Mouse (Mus musculus): Measurements from ENCODE around the gene Wdr26. TPM values are rescaled to one million over a fixed set of nuclear protein-coding genes. Genes with fewer than 3 reads are reported as not detected.

Wdr26 gene
- polyA plus RNA-seq, 1 experiment from 2014 or later, result 40.1 TPM

- Histone ChIP-seq H3K9me3 (ENCODE audit: low read length) (no peaks in the 10 kb centered on the region), H3K4me1 (ENCODE audit: insufficient read depth) (peaks cover 41% of the 10 kb centered on the region), H3K4me3 (ENCODE audit: low read depth, low read length) (no peak overlapping the region), H3K36me3 (replicated peaks; ENCODE audit: insufficient read depth, low read length) (no peaks in the 10 kb centered on the region), H3K27ac (ENCODE audit: low read depth) (peak overlapping the region; percentile 85), H3K27me3 (ENCODE audit: insufficient read depth, low read length) (no peaks in the 10 kb centered on the region), H3K4me2 (ENCODE audit: low read depth, low read length) (no peak overlapping the region), H3K9ac (replicated peaks) (no peak overlapping the region)
- no peak for ATAC-seq
- 80% methylated on average over 2 of the region's 2 CpGs for WGBS (ENCODE audit: insufficient replicate concordance)
- TF ChIP-seq EP300 (IDR thresholded peaks at IDR 0.05; ENCODE audit: low read depth), result no peak
- TF ChIP-seq CTCF (IDR thresholded peaks at IDR 0.05; ENCODE audit: low read depth), result no peak
- DNase-seq, result no peak
These were observed 33.3 kb upstream of the Wdr26 start for GRCm38 (mm10) chr1:181245067-181245466.

GRCm38 (mm10) chr1:181241185-181241584 is 29.4 kb upstream of the Wdr26 start:
- H3K36me3 ChIP-seq (replicated peaks; ENCODE audit: insufficient read depth, low read length), result no peaks in the 10 kb centered on the region
- no peak for TF ChIP-seq CTCF (IDR thresholded peaks at IDR 0.05; ENCODE audit: low read depth)
- TF ChIP-seq EP300 (IDR thresholded peaks at IDR 0.05; ENCODE audit: low read depth), result no peak
- H3K9ac ChIP-seq (replicated peaks), result no peak overlapping the region
- no peaks in the 10 kb centered on the region for H3K9me3 ChIP-seq (ENCODE audit: low read length)
- peaks cover 14% of the 10 kb centered on the region for H3K4me1 ChIP-seq (ENCODE audit: insufficient read depth)
- no peak overlapping the region for H3K4me2 ChIP-seq (ENCODE audit: low read depth, low read length)
- no peak overlapping the region for H3K27ac ChIP-seq (ENCODE audit: low read depth)
- H3K4me3 ChIP-seq (ENCODE audit: low read depth, low read length), result no peak overlapping the region
- no peak for ATAC-seq
- 97% methylated on average over 3 of the region's 3 CpGs for WGBS (ENCODE audit: insufficient replicate concordance)
- DNase-seq, result no peak
- no peaks in the 10 kb centered on the region for H3K27me3 ChIP-seq (ENCODE audit: insufficient read depth, low read length)

GRCm38 (mm10) chr1:181237332-181237731 is 25.5 kb upstream of the Wdr26 start:
- 42% methylated on average over 5 of the region's 5 CpGs for WGBS (ENCODE audit: insufficient replicate concordance)
- no peaks in the 10 kb centered on the region for H3K36me3 ChIP-seq (replicated peaks; ENCODE audit: insufficient read depth, low read length)
- TF ChIP-seq EP300 (IDR thresholded peaks at IDR 0.05; ENCODE audit: low read depth) (no peak), CTCF (IDR thresholded peaks at IDR 0.05; ENCODE audit: low read depth) (no peak)
- H3K9ac ChIP-seq (replicated peaks), result no peak overlapping the region
- no peak overlapping the region for H3K27ac ChIP-seq (ENCODE audit: low read depth)
- DNase-seq, result no peak
- no peaks in the 10 kb centered on the region for H3K9me3 ChIP-seq (ENCODE audit: low read length)
- H3K27me3 ChIP-seq (ENCODE audit: insufficient read depth, low read length), result no peaks in the 10 kb centered on the region
- peaks cover 7% of the 10 kb centered on the region for H3K4me1 ChIP-seq (ENCODE audit: insufficient read depth)
- no peak overlapping the region for H3K4me3 ChIP-seq (ENCODE audit: low read depth, low read length)
- ATAC-seq, result no peak
- no peak overlapping the region for H3K4me2 ChIP-seq (ENCODE audit: low read depth, low read length)

- DNase-seq, result peak; percentile 35
- no peaks in the 10 kb centered on the region for H3K36me3 ChIP-seq (replicated peaks; ENCODE audit: insufficient read depth, low read length)
- peak overlapping the region; percentile 58 for H3K27ac ChIP-seq (ENCODE audit: low read depth)
- peaks cover 35% of the 10 kb centered on the region for H3K4me1 ChIP-seq (ENCODE audit: insufficient read depth)
- WGBS (ENCODE audit: insufficient replicate concordance), result 27% methylated on average over 8 of the region's 8 CpGs
- H3K9me3 ChIP-seq (ENCODE audit: low read length), result no peaks in the 10 kb centered on the region
- H3K4me3 ChIP-seq (ENCODE audit: low read depth, low read length), result peak overlapping the region; percentile 23
- ATAC-seq, result no peak
- peak overlapping the region; percentile 58 for H3K4me2 ChIP-seq (ENCODE audit: low read depth, low read length)
- TF ChIP-seq EP300 (IDR thresholded peaks at IDR 0.05; ENCODE audit: low read depth) (no peak), CTCF (IDR thresholded peaks at IDR 0.05; ENCODE audit: low read depth) (peak; percentile 16)
- no peaks in the 10 kb centered on the region for H3K27me3 ChIP-seq (ENCODE audit: insufficient read depth, low read length)
- H3K9ac ChIP-seq (replicated peaks), result peak overlapping the region; percentile 27
These were observed 22.7 kb upstream of the Wdr26 start for GRCm38 (mm10) chr1:181234326-181235035.

- Histone ChIP-seq H3K27me3 (ENCODE audit: insufficient read depth, low read length) (no peaks in the 10 kb centered on the region), H3K9ac (replicated peaks) (peak overlapping the region; percentile 27; the same call in 1 of the 2 replicates), H3K4me3 (ENCODE audit: low read depth, low read length) (peak overlapping the region; percentile 23; the same call in 1 of the 2 replicates), H3K36me3 (replicated peaks; ENCODE audit: insufficient read depth, low read length) (no peaks in the 10 kb centered on the region), H3K4me1 (ENCODE audit: insufficient read depth) (peaks cover 36% of the 10 kb centered on the region), H3K4me2 (ENCODE audit: low read depth, low read length) (peak overlapping the region; percentile 58), H3K9me3 (ENCODE audit: low read length) (no peaks in the 10 kb centered on the region), H3K27ac (ENCODE audit: low read depth) (peak overlapping the region; percentile 58)
- ATAC-seq, result no peak
- TF ChIP-seq CTCF (IDR thresholded peaks at IDR 0.05; ENCODE audit: low read depth) (no peak), EP300 (IDR thresholded peaks at IDR 0.05; ENCODE audit: low read depth) (no peak)
- no peak for DNase-seq
- 79% methylated on average over 6 of the region's 6 CpGs for WGBS (ENCODE audit: insufficient replicate concordance)
These were observed 21.9 kb upstream of the Wdr26 start for GRCm38 (mm10) chr1:181233734-181234133.

- no peaks in the 10 kb centered on the region for H3K9me3 ChIP-seq (ENCODE audit: low read length)
- peak overlapping the region; percentile 93 for H3K27ac ChIP-seq (ENCODE audit: low read depth)
- ATAC-seq, result peak; percentile 83
- peak; percentile 89 for DNase-seq
- no peaks in the 10 kb centered on the region for H3K27me3 ChIP-seq (ENCODE audit: insufficient read depth, low read length)
- no peak overlapping the region for H3K4me3 ChIP-seq (ENCODE audit: low read depth, low read length)
- WGBS (ENCODE audit: insufficient replicate concordance), result 11% methylated on average over 8 of the region's 8 CpGs
- H3K9ac ChIP-seq (replicated peaks), result 0 out of 2 replicates have a peak overlapping the region, but pooled peaks have one; percentile 36
- H3K4me1 ChIP-seq (ENCODE audit: insufficient read depth), result peaks cover 40% of the 10 kb centered on the region
- peak overlapping the region; percentile 45 for H3K4me2 ChIP-seq (ENCODE audit: low read depth, low read length)
- TF ChIP-seq EP300 (IDR thresholded peaks at IDR 0.05; ENCODE audit: low read depth), result peak; percentile 67; the same call in 1 of the 2 replicates
- peak; percentile 92 for TF ChIP-seq CTCF (IDR thresholded peaks at IDR 0.05; ENCODE audit: low read depth)
- H3K36me3 ChIP-seq (replicated peaks; ENCODE audit: insufficient read depth, low read length), result no peaks in the 10 kb centered on the region
These were observed 20.7 kb upstream of the Wdr26 start for GRCm38 (mm10) chr1:181232307-181233027.

Measured in liver, postnatal 0 days (tissue).